Mouse (Mus musculus) small intestine, adult 2 months (tissue): Measurements from ENCODE around the gene Mtor. TPM values are rescaled to one million over a fixed set of nuclear protein-coding genes. Genes with fewer than 3 reads are reported as not detected.

Experiments used
- H3K27ac ChIP-seq: fragments of 200-500 bp; 2 replicates; pipeline ENCODE4 v1.5.1; 2012; ENCODE audit warnings: low read depth, low read length, control low read depth, inconsistent platforms; ENCODE audit not compliant: insufficient read depth
- H3K27me3 ChIP-seq: fragments of 200-500 bp; 2 replicates; pipeline ENCODE4 v1.6.1; 2012; ENCODE audit warnings: mild to moderate bottlenecking, moderate library complexity, low read length, inconsistent platforms; ENCODE audit not compliant: control insufficient read depth, insufficient read depth
- H3K36me3 ChIP-seq: fragments of 200-500 bp; 2 replicates; pipeline ENCODE4 v1.6.1; 2012; ENCODE audit warnings: mild to moderate bottlenecking, low read length, control low read depth, inconsistent platforms; ENCODE audit not compliant: control insufficient read depth, insufficient read depth
- H3K4me1 ChIP-seq: fragments of 200-500 bp; 2 replicates; pipeline ENCODE4 v1.6.1; 2012; ENCODE audit warnings: low read length, inconsistent platforms, mixed read lengths; ENCODE audit not compliant: control insufficient read depth, insufficient read depth, insufficient read length
- H3K4me3 ChIP-seq: fragments of 200-500 bp; 2 replicates; pipeline ENCODE4 v1.5.1; 2012; ENCODE audit warnings: low read depth, mild to moderate bottlenecking, control low read depth, inconsistent platforms, low read length, moderate library complexity
- CTCF ChIP-seq: fragments of 200-500 bp; IDR thresholded peaks from 2 replicates; pipeline ENCODE4 v1.5.1; 2012; ENCODE audit warnings: low read depth, mild to moderate bottlenecking, control low read depth, inconsistent platforms, low read length, moderate library complexity, mixed read lengths; ENCODE audit not compliant: insufficient replicate concordance, insufficient read length; ENCODE audit errors: extremely low read depth
- POLR2A ChIP-seq: fragments of 200-500 bp; IDR thresholded peaks from 2 replicates; pipeline ENCODE4 v1.6.1; 2012; ENCODE audit warnings: low read depth, mild to moderate bottlenecking, control low read depth, inconsistent platforms, low read length, moderate library complexity
- WGBS: fragments of 180-500 bp; shearing (Covaris S2); methylation state at CpG from one replicate; pipeline ENCODE4 v1.1.7; 2018; 5-methylcytosine and 5-hydroxymethylcytosine counted together
- polyA plus RNA-seq: library from polyadenylated mRNA; depleted of rRNA; stranded (reverse); fragments of >200 nt; gene quantifications from 2 replicates; pipeline ENCODE4 v1.2.3, GENCODE M21; 2012

Mtor gene
- polyA plus RNA-seq, 1 experiment, result 16.0 TPM

- no peak for TF ChIP-seq CTCF
- TF ChIP-seq POLR2A, result no peak
- peaks cover 7% of the 10 kb centered on the region; the same call in 1 of the 2 replicates for H3K36me3 ChIP-seq
- H3K27me3 ChIP-seq, result no peaks in the 10 kb centered on the region
- 2% methylated on average over 18 of the region's 18 CpGs for WGBS
- H3K4me1 ChIP-seq, result peaks cover 7% of the 10 kb centered on the region; the same call in 1 of the 2 replicates
- peak overlapping the region; percentile 67 for H3K4me3 ChIP-seq
- H3K27ac ChIP-seq, result no peak overlapping the region
Observed at GRCm38 (mm10) chr4:148590421-148591170, 142.2 kb downstream of the Mtor start.

GRCm38 (mm10) chr4:148591171-148591630 lies 142.8 kb downstream of the Mtor start, which contains the start of gene Srm:
Gene Srm (plus strand): TSS chr4:148591503.
- no peaks in the 10 kb centered on the region for H3K27me3 ChIP-seq
- TF ChIP-seq POLR2A (no peak), CTCF (no peak)
- H3K36me3 ChIP-seq, result peaks cover 8% of the 10 kb centered on the region; the same call in 1 of the 2 replicates
- H3K4me1 ChIP-seq, result peaks cover 7% of the 10 kb centered on the region; the same call in 1 of the 2 replicates
- H3K27ac ChIP-seq, result no peak within 1 kb of the TSS
- WGBS, result under 1% methylated on average over 49 of the region's 50 CpGs
- peak within 1 kb of the TSS; percentile 89 for H3K4me3 ChIP-seq

GRCm38 (mm10) chr4:148591637-148592380 lies 143.4 kb downstream of the Mtor start:
- Histone ChIP-seq H3K27me3 (no peaks in the 10 kb centered on the region), H3K36me3 (peaks cover 13% of the 10 kb centered on the region; the same call in 1 of the 2 replicates), H3K4me3 (peak overlapping the region; percentile 89), H3K4me1 (peaks cover 7% of the 10 kb centered on the region; the same call in 1 of the 2 replicates), H3K27ac (no peak overlapping the region)
- WGBS, result 1% methylated on average over 53 of the region's 53 CpGs
- no peak for TF ChIP-seq POLR2A
- TF ChIP-seq CTCF, result no peak

GRCm38 (mm10) chr4:148593996-148594395 lies 145.6 kb downstream of the Mtor start:
- TF ChIP-seq POLR2A (no peak), CTCF (no peak)
- Histone ChIP-seq H3K27ac (no peak overlapping the region), H3K36me3 (peaks cover 14% of the 10 kb centered on the region; the same call in 1 of the 2 replicates), H3K4me1 (peaks cover 7% of the 10 kb centered on the region; the same call in 1 of the 2 replicates), H3K4me3 (no peak overlapping the region), H3K27me3 (no peaks in the 10 kb centered on the region)
- 91% methylated on average over 11 of the region's 11 CpGs for WGBS

- WGBS, result 83% methylated on average over 6 of the region's 6 CpGs
- TF ChIP-seq CTCF, result no peak
- no peak for TF ChIP-seq POLR2A
- H3K4me3 ChIP-seq, result no peak overlapping the region
- no peaks in the 10 kb centered on the region for H3K27me3 ChIP-seq
- peaks cover 7% of the 10 kb centered on the region; the same call in 1 of the 2 replicates for H3K4me1 ChIP-seq
- H3K27ac ChIP-seq, result no peak overlapping the region
- peaks cover 14% of the 10 kb centered on the region; the same call in 1 of the 2 replicates for H3K36me3 ChIP-seq
Observed at GRCm38 (mm10) chr4:148595916-148596315, 147.5 kb downstream of the Mtor start.

GRCm38 (mm10) chr4:148596731-148597130 lies 148.3 kb downstream of the Mtor start:
- TF ChIP-seq CTCF, result no peak
- no peak for TF ChIP-seq POLR2A
- Histone ChIP-seq H3K27me3 (no peaks in the 10 kb centered on the region), H3K4me3 (no peak overlapping the region), H3K36me3 (peaks cover 14% of the 10 kb centered on the region; the same call in 1 of the 2 replicates), H3K4me1 (peaks cover 7% of the 10 kb centered on the region; the same call in 1 of the 2 replicates), H3K27ac (no peak overlapping the region)
- 97% methylated on average over 3 of the region's 3 CpGs for WGBS
